Mouse (Mus musculus): ENCODE results near the gene Cfap73.

GRCm38 (mm10) chr5:120579211-120579897 lies 54.7 kb downstream of the Cfap73 start:
- 0 out of 2 replicates have a peak, but pooled peaks have one; percentile 9 for TF ChIP-seq CTCF (IDR thresholded peaks at IDR 0.05; ENCODE audit: borderline replicate concordance, control insufficient read depth, extremely low read depth, insufficient read depth, low read length, poor library complexity)
- TF ChIP-seq POLR2A (IDR thresholded peaks at IDR 0.05; ENCODE audit: control insufficient read depth, extremely low read depth, insufficient read depth, low read length, poor library complexity) = no peak
